In genomic region chr4:143227976-143228375, GRCm38 (mm10) we compare ENCODE assay signal across 17 mouse cellular contexts.
"Had no signal": no experiment of that assay in that cellular context is flagged by ENCODE, and none has a peak within 500 bp of the region (broad histone marks: within the 10 kb centered on the region; RNA-seq: fewer than 3 reads in every experiment).

No protein-coding gene starts in this region.

- H3K4me1 ChIP-seq: megakaryocyte, embryonic 14.5 days; midbrain, embryonic 13.5 days; midbrain, embryonic 15.5 days; neural tube, embryonic 13.5 days; neural tube, embryonic 15.5 days; stomach, embryonic 15.5 days had no signal

- H3K27ac ChIP-seq: macrophage; midbrain, embryonic 13.5 days; midbrain, embryonic 15.5 days; neural tube, embryonic 13.5 days; neural tube, embryonic 15.5 days; stomach, embryonic 15.5 days; stomach, postnatal 0 days had no signal

- H3K36me3 ChIP-seq: midbrain, embryonic 13.5 days; midbrain, embryonic 15.5 days; neural tube, embryonic 13.5 days; neural tube, embryonic 15.5 days; stomach, embryonic 15.5 days had no signal

- H3K4me3 ChIP-seq: megakaryocyte, embryonic 14.5 days; midbrain, embryonic 13.5 days; midbrain, embryonic 15.5 days; myocyte; neural tube, embryonic 13.5 days; neural tube, embryonic 15.5 days; stomach, embryonic 15.5 days had no signal

- ATAC-seq: midbrain, embryonic 13.5 days; midbrain, embryonic 15.5 days had no signal

- H3K27me3 ChIP-seq: midbrain, embryonic 13.5 days; midbrain, embryonic 15.5 days; neural tube, embryonic 13.5 days; neural tube, embryonic 15.5 days; stomach, embryonic 15.5 days had no signal

- DNase-seq: lung, adult 18-20 months; lung, embryonic 14.5 days; lung, postnatal 14 days; lung, postnatal 36 days; right cerebral cortex, postnatal 14 days; thymus, adult 2 months; thymus, postnatal 25 days; thymus, postnatal 4 days had no signal
